16 mouse cellular contexts compared by ENCODE assay signal in genomic region chr6:93787042-93787441, GRCm38 (mm10).
"Had no signal": no experiment of that assay in that cellular context is flagged by ENCODE, and none has a peak within 500 bp of the region (broad histone marks: within the 10 kb centered on the region; RNA-seq: fewer than 3 reads in every experiment).

No protein-coding gene starts in this region.

- H3K27ac ChIP-seq: midbrain, embryonic 10.5 days; midbrain, embryonic 12.5 days; neural tube, embryonic 13.5 days; neural tube, embryonic 15.5 days had no signal

- ATAC-seq: midbrain, embryonic 16.5 days had no signal

- H3K36me3 ChIP-seq: midbrain, embryonic 12.5 days; neural tube, embryonic 13.5 days; neural tube, embryonic 15.5 days had no signal

- DNase-seq: lung, adult 18-20 months; lung, embryonic 14.5 days; lung, postnatal 10 days; lung, postnatal 4 days; midbrain, embryonic 14.5 days; retina, postnatal 1 day; right cerebral cortex, postnatal 14 days; spleen, adult 18-20 months; thymus, postnatal 14 days; thymus, postnatal 36 days had no signal

- H3K4me3 ChIP-seq: midbrain, embryonic 10.5 days; midbrain, embryonic 12.5 days; myocyte; neural tube, embryonic 13.5 days; neural tube, embryonic 15.5 days had no signal

- H3K4me1 ChIP-seq: neural tube, embryonic 15.5 days had no signal

- H3K27me3 ChIP-seq: midbrain, embryonic 12.5 days; neural tube, embryonic 13.5 days; neural tube, embryonic 15.5 days had no signal
